Mouse (Mus musculus) spleen, adult 18-20 months (tissue): ENCODE measurements around the gene Hes3.
A peak's percentile ranks its signal among the peaks of the same experiment; 100 is the strongest.

Experiments used
- DNase-seq, 2 experiments: peaks; one replicate each; pipeline ENCODE4 v3.0.0; 2022; ENCODE audit warnings: mixed read lengths in 2 of 2

The Hes3 gene

GRCm38 (mm10) chr4:152304685-152305084 lies 13.2 kb upstream of the Hes3 start:
- no peak for DNase-seq

DNA sequence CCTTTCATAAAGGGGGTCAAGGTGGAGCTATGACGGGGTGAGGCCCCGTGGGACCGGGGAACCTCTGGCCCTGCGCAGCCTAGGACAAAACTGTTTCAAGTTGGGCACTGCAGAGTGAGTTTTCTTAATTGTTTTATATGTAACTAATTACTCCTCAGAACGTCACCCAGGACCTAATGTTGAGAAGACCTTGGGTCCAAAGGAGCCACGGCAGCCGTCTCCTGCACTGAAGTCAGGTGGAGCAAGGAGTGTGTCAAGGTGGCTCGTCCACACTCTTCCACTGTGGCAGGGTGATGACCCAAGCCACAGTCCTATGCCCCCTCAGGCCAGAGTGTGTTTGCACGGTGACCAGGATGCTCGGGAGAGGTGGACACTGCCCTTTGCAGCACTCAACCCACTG lies 11.7 kb upstream of the Hes3 start:
- DNase-seq = no peak

GRCm38 (mm10) chr4:152302012-152302411 lies 10.6 kb upstream of the Hes3 start:
- no peak for DNase-seq

DNA sequence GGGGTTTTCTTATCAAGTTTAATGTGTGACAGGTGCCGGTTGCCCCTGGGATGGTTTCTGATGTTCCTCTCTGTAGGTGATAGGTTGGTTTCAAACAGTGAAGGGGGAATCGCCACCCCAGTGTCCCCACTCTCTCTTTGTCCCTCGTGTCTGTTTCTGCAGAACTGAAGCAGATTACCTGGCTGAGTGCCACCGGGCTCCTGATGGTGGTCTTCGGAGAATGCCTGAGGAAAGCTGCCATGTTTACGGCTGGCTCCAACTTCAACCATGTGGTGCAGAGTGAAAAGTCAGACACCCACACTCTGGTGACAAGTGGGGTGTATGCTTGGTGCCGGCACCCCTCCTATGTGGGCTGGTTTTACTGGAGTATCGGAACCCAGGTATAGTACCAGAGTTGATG lies 8.9 kb upstream of the Hes3 start:
- no peak for DNase-seq

DNA sequence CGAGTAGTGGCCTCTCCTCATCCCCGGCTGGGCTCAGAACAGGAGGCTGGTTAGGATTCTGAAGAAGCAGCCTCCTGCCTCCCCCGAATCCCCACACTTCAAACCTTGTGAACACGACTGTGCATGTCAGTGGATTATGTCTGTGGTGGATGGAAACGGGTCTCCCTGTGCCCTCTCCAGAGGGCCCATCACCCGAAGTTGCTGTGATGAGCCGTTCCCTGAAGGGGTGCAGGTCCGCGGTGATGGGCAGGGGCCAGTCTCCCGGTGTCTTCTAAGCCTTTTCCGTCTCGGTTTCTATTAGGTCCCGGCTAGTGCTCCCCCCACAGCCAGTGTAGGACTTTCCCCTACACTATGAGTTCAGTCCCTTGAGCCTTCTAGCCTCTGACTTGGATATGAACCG lies 7.4 kb upstream of the Hes3 start:
- no peak for DNase-seq

GRCm38 (mm10) chr4:152296874-152297861 lies 5.7 kb upstream of the Hes3 start, which contains the start of gene Icmt:
Gene Icmt, plus strand, starts transcription at chr4:152297227.
- DNase-seq = peak; percentile 99 to 100

- DNase-seq = no peak
These were observed 4.9 kb upstream of the Hes3 start for GRCm38 (mm10) chr4:152296371-152296770.

GRCm38 (mm10) chr4:152295916-152296315 lies 4.5 kb upstream of the Hes3 start:
- DNase-seq = no peak

DNA sequence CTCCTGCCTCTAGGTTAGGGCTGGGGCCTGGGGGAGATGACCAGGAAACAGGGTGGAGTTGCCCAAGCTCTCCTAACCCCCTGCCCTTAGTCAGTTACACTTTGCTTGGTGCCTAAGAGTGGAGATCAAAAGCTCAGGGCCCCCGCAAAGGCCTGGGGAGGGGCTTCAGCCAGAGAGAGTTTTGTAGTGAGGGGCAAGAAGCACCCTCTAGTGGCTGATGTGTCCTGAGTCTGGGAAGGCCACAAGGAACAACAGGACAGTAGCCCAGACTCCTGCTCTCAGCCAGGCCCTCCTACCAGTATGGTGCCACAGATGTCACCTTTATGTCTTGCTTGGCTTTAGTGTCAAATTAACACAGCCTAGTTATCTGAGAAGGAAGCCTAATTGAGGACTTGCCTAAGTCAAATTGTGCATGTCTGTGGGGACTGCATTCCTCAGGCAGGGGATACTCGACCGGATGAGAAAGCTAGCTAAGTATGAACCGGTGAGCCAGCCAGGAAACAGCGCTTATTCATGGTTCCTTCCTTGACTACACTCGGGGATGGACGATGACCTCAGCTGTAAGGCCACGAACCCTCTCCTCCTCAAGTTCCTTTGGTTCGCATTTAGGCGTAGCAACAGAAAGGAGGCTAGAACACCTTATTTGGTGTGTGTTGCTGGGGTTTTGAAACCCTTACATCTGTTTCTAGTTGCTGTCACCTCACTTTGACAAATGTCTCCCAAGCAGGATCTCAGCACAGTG lies 2.9 kb upstream of the Hes3 start:
- no peak for DNase-seq

GRCm38 (mm10) chr4:152292102-152292765 lies 772 bp upstream of the Hes3 start:
- no peak for DNase-seq

DNA sequence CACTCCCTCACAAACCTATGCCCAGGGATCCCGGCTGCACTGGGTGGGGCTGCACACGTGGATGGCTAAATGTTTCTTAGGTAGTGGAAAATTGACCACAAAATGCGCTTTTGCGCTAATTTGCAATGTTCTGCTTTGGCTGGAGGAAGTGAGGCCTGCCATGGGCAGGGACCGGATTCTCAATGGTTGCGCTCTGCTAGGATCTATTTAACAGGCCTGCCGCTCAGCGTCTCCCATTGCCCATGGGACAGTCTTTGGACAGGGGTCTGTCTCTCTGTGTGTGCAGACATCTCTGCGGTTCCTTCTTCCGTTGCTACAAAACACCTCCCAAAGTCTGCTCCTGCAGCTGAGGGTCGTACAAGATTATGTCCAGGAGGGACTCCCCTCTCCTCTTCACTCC lies 471 bp downstream of the Hes3 start:
- DNase-seq = no peak

GRCm38 (mm10) chr4:152290385-152290784 lies 1.1 kb downstream of the Hes3 start:
- DNase-seq = no peak

GRCm38 (mm10) chr4:152288398-152288945 lies 3.0 kb downstream of the Hes3 start:
- DNase-seq = no peak

GRCm38 (mm10) chr4:152287317-152288120 lies 3.9 kb downstream of the Hes3 start:
- DNase-seq = no peak

GRCm38 (mm10) chr4:152286887-152287286 lies 4.6 kb downstream of the Hes3 start:
- peak; percentile 25 to 53 for DNase-seq

DNA sequence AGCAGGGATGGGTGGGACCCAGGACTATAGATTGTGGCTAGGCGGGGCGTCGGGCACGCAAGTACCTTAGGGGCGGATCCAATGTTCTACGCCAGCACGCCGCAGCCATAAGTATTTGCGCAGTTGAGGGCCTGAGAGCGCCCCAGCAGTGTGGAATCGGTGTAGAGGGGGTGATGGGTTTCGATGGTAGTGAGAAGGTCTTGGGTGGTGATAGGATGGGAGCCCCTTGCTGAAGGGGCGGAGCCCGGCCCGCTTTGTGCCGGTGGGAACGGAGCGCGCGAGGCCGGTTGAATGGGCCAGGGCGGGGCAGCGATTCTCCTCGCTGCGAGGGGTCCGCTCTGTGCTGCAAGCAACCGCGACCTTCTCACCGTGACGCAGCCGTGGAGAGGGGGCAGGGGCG lies 5.3 kb downstream of the Hes3 start:
- no peak for DNase-seq

- peak in 1 of 2 experiments; percentile 56 for DNase-seq
These were observed 6.0 kb downstream of the Hes3 start for GRCm38 (mm10) chr4:152285505-152285904.

GRCm38 (mm10) chr4:152283186-152283950 lies 8.1 kb downstream of the Hes3 start:
- peak; percentile 68 to 84 for DNase-seq

GRCm38 (mm10) chr4:152282721-152283120 lies 8.7 kb downstream of the Hes3 start:
- no peak for DNase-seq

- DNase-seq = no peak
These were observed 9.9 kb downstream of the Hes3 start for GRCm38 (mm10) chr4:152281601-152282000.

DNA sequence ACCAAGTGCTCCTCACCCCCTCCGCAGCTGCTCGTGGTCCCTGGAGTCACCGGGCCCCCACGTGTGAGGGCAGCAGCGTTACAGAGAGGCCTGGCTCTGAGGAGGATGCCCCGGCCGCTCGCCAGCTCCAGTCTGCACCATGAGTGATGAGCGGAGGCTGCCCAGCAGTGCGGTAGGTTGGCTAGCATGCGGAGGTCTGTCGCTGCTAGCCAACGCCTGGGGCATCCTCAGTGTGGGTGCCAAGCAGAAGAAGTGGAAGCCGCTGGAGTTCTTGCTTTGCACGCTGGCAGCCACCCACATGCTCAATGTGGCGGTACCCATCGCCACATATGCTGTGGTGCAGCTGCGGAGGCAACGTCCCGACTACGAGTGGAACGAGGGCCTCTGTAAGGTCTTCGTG lies 12.5 kb downstream of the Hes3 start:
- DNase-seq = no peak
